22 mouse cellular contexts compared by ENCODE assay signal in genomic region chr13:95640408-95640807, GRCm38 (mm10). TPM values are rescaled to one million over a fixed set of nuclear protein-coding genes. Genes with fewer than 3 reads are reported as not detected.
A peak's percentile ranks its signal among the peaks of the same experiment; 100 is the strongest.
DNase-seq lines count a peak whose midpoint lies in the region; ATAC-seq and TF ChIP-seq lines count a peak whose summit lies in the region.
"Had no signal": no experiment of that assay in that cellular context is flagged by ENCODE, and none has a peak within 500 bp of the region (broad histone marks: within the 10 kb centered on the region; RNA-seq: fewer than 3 reads in every experiment).

No protein-coding gene starts in this region.

- H3K27me3 ChIP-seq in kidney, embryonic 15.5 days = no peaks in the 10 kb centered on the region
- H3K27me3 ChIP-seq in C2C12 (ENCODE audit: control insufficient read depth, insufficient read depth, insufficient read length) = no peaks in the 10 kb centered on the region
- H3K27me3 ChIP-seq: embryonic facial prominence, embryonic 13.5 days; heart, embryonic 12.5 days; hindbrain, embryonic 15.5 days; intestine, embryonic 15.5 days; limb, embryonic 13.5 days; liver, embryonic 13.5 days; lung, embryonic 15.5 days; midbrain, embryonic 13.5 days had no signal

- H3K4me3 ChIP-seq in kidney, embryonic 15.5 days (replicated peaks) = no peak overlapping the region
- H3K4me3 ChIP-seq in C2C12 (ENCODE audit: insufficient read depth, poor library complexity, severe bottlenecking) = no peak overlapping the region
- H3K4me3 ChIP-seq: embryonic facial prominence, embryonic 13.5 days; heart, embryonic 12.5 days; hindbrain, embryonic 15.5 days; intestine, embryonic 15.5 days; limb, embryonic 13.5 days; liver, embryonic 13.5 days; lung, embryonic 15.5 days; midbrain, embryonic 13.5 days had no signal

- H3K9ac ChIP-seq in kidney, embryonic 15.5 days = no peak overlapping the region
- H3K9ac ChIP-seq: embryonic facial prominence, embryonic 13.5 days; forebrain, postnatal 0 days; heart, embryonic 12.5 days; hindbrain, embryonic 15.5 days; intestine, embryonic 15.5 days; limb, embryonic 13.5 days; liver, embryonic 13.5 days; lung, embryonic 15.5 days; midbrain, embryonic 13.5 days had no signal

- H3K4me2 ChIP-seq in kidney, embryonic 15.5 days = no peak overlapping the region
- H3K4me2 ChIP-seq: embryonic facial prominence, embryonic 13.5 days; heart, embryonic 12.5 days; hindbrain, embryonic 15.5 days; intestine, embryonic 15.5 days; limb, embryonic 13.5 days; liver, embryonic 13.5 days; lung, embryonic 15.5 days; midbrain, embryonic 13.5 days had no signal

- no peak for ATAC-seq in kidney, embryonic 15.5 days (replicated peaks; ENCODE audit: low FRiP score)
- ATAC-seq: intestine, embryonic 15.5 days had no signal

- TF ChIP-seq CTCF in C2C12 (IDR thresholded peaks at IDR 0.05; ENCODE audit: control insufficient read depth, insufficient read depth, insufficient read length) = no peak

- H3K4me1 ChIP-seq in kidney, embryonic 15.5 days = peaks cover 39% of the 10 kb centered on the region

- no peaks in the 10 kb centered on the region for H3K36me3 ChIP-seq in kidney, embryonic 15.5 days
- H3K36me3 ChIP-seq in C2C12 (ENCODE audit: control insufficient read depth, insufficient read depth) = no peaks in the 10 kb centered on the region
- H3K36me3 ChIP-seq: heart, embryonic 12.5 days; hindbrain, embryonic 15.5 days; intestine, embryonic 15.5 days; lung, embryonic 15.5 days; midbrain, embryonic 13.5 days had no signal

- 90% methylated on average over 1 of the region's 1 CpGs for WGBS in kidney, embryonic 15.5 days

- H3ac ChIP-seq in C2C12 (ENCODE audit: control insufficient read depth, insufficient read length, low read depth) = no peak overlapping the region

- no peak for DNase-seq in kidney, adult 18-20 months
- peak; percentile 62 for DNase-seq in adipocyte (ENCODE audit: low spot score)
- DNase-seq in fibroblast of lung, adult 2 months (ENCODE audit: low read depth) = peak; percentile 52
- DNase-seq in c-Kit-positive CD71-positive TER-119-positive erythroid progenitor cells, embryonic 14.5 days (ENCODE audit: low spot score) = no peak
- DNase-seq in right cerebral cortex, adult 18-20 months = no peak
- DNase-seq: cerebellum, adult 9-10 months; kidney, postnatal 4 days; liver, embryonic 13.5 days; right cerebral cortex, postnatal 14 days; spleen, adult 18-20 months; thymus, adult 18-20 months had no signal

- H3K79me3 ChIP-seq in C2C12 (ENCODE audit: low read depth) = no peaks in the 10 kb centered on the region

- H3K79me2 ChIP-seq in C2C12 (ENCODE audit: control insufficient read depth, insufficient read depth) = no peaks in the 10 kb centered on the region

- H3K9me3 ChIP-seq in kidney, embryonic 15.5 days (replicated peaks) = no peaks in the 10 kb centered on the region
- H3K9me3 ChIP-seq: embryonic facial prominence, embryonic 13.5 days; G1E; heart, embryonic 12.5 days; hindbrain, embryonic 15.5 days; intestine, embryonic 15.5 days; limb, embryonic 13.5 days; liver, embryonic 13.5 days; lung, embryonic 15.5 days; midbrain, embryonic 13.5 days had no signal

- 0 out of 2 replicates have a peak overlapping the region, but pooled peaks have one; percentile 42 for H3K27ac ChIP-seq in kidney, embryonic 15.5 days
- H3K27ac ChIP-seq: embryonic facial prominence, embryonic 13.5 days; hindbrain, embryonic 15.5 days; intestine, embryonic 15.5 days; limb, embryonic 13.5 days; liver, embryonic 13.5 days; midbrain, embryonic 13.5 days had no signal

TF ChIP-seq in C2C12, 6 proteins besides CTCF, POLR2A, EP300 and RAD21:
- no peak for TF ChIP-seq USF1 (IDR thresholded peaks at IDR 0.05; ENCODE audit: low read depth)
- peak; percentile 16 for TF ChIP-seq CEBPB (IDR thresholded peaks at IDR 0.05; ENCODE audit: low read depth)

RNA-seq across cellular contexts. Expression of gene F2r, which starts 22.1 kb away (rescaled TPM):
- polyA plus RNA-seq in kidney, embryonic 15.5 days (2015; fragmentation: Nextera tagmentation; extraction: Ambion mirVana) = 126 TPM in 2 replicates
- polyA plus RNA-seq in C2C12 (2012; fragmentation: generic; extraction: Trizol) = 97.4 TPM

RNA-seq across cellular contexts. Expression of gene F2rl2, which starts 56.2 kb away (rescaled TPM):
- polyA plus RNA-seq in kidney, embryonic 15.5 days (2015; fragmentation: Nextera tagmentation; extraction: Ambion mirVana) = 0.30 and 0.52 TPM in 2 replicates
- polyA plus RNA-seq in C2C12 (2012; fragmentation: generic; extraction: Trizol) = 0.50 TPM
- polyA plus RNA-seq: G1E had no signal

Comparison
In these comparisons a context has a peak if more than half of its experiments do, and no peak if none do; other contexts are left out.
1. DNase-seq: peak in adipocyte (single experiment) and fibroblast of lung, adult 2 months (single experiment); none in kidney, adult 18-20 months (single experiment), c-Kit-positive CD71-positive TER-119-positive erythroid progenitor cells, embryonic 14.5 days (single experiment) and right cerebral cortex, adult 18-20 months (single experiment).